Mouse (Mus musculus) stomach, embryonic 16.5 days (tissue): ENCODE measurements around the gene Fam189b. TPM values are rescaled to one million over a fixed set of nuclear protein-coding genes. Genes with fewer than 3 reads are reported as not detected.
A peak's percentile ranks its signal among the peaks of the same experiment; 100 is the strongest.

Source experiments
- ATAC-seq: fragments of 200-750 bp; cut with Nextera tagmentation; 2 replicates; pipeline ENCODE4 v1.8.0; 2017; ENCODE audit warnings: moderate number of reproducible peaks, moderate TSS enrichment; ENCODE audit not compliant: insufficient read depth, low FRiP score
- H3K27ac ChIP-seq: fragments of 300-500 bp; sonication (generic); 2 replicates; pipeline ENCODE4 v1.5.1; 2014; ENCODE audit warnings: low read length
- H3K27me3 ChIP-seq: fragments of 300-500 bp; sonication (generic); 2 replicates; pipeline ENCODE4 v1.6.1; 2014; ENCODE audit warnings: low read length, control low read depth, mixed read lengths; ENCODE audit not compliant: control insufficient read depth, insufficient read depth
- H3K36me3 ChIP-seq: fragments of 300-500 bp; sonication (generic); 2 replicates; pipeline ENCODE4 v1.6.1; 2014; ENCODE audit warnings: low read length; ENCODE audit not compliant: control insufficient read depth, insufficient read depth
- H3K4me1 ChIP-seq: fragments of 300-500 bp; sonication (generic); 2 replicates; pipeline ENCODE4 v1.6.1; 2014; ENCODE audit warnings: low read length, control low read depth, mixed read lengths; ENCODE audit not compliant: control insufficient read depth, insufficient read depth
- H3K4me2 ChIP-seq: fragments of 300-500 bp; sonication (generic); 2 replicates; pipeline ENCODE4 v1.6.1; 2014; ENCODE audit warnings: low read depth, low read length, mixed read lengths
- H3K4me3 ChIP-seq: fragments of 300-500 bp; sonication (generic); replicated peaks from 2 replicates; pipeline ENCODE4 v1.5.1; 2014; ENCODE audit warnings: mild to moderate bottlenecking, low read length
- H3K9ac ChIP-seq: fragments of 300-500 bp; sonication (generic); 2 replicates; pipeline ENCODE4 v1.6.1; 2014; ENCODE audit warnings: low read length
- H3K9me3 ChIP-seq: fragments of 300-500 bp; sonication (generic); replicated peaks from 2 replicates; pipeline ENCODE4 v1.6.1; 2016; ENCODE audit warnings: low read length, control low read depth; ENCODE audit not compliant: control insufficient read depth
- WGBS: fragments of 180-500 bp; shearing (Covaris S2); extraction: QIAGEN DNeasy Blood & Tissue Kit; methylation state at CpG from one replicate; pipeline ENCODE4 v1.1.7; 2014; 5-methylcytosine and 5-hydroxymethylcytosine counted together
- microRNA counts: library from miRNA; unstranded; fragments of <30 nt; microRNA quantifications from one replicate; lab custom pipeline; 2016
- microRNA-seq: library from miRNA; unstranded; fragments of <30 nt; microRNA quantifications from one replicate; pipeline ENCODE4, GENCODE M21; 2016
- polyA plus RNA-seq: library from polyadenylated mRNA; unstranded; fragments of >200 nt; fragmentation: Nextera tagmentation; extraction: Ambion mirVana; gene quantifications from 2 replicates; pipeline ENCODE4 v1.2.1, GENCODE M21; 2015

Gene Fam189b
- polyA plus RNA-seq, 1 experiment from 2014 or later: 22.0 TPM

GRCm38 (mm10) chr3:89237682-89238081, 54.7 kb downstream of the Fam189b start:
- no peaks in the 10 kb centered on the region for H3K36me3 ChIP-seq
- no peak overlapping the region for H3K4me3 ChIP-seq
- H3K27ac ChIP-seq: no peak overlapping the region
- peak overlapping the region; percentile 18; the same call in 1 of the 2 replicates for H3K9ac ChIP-seq
- 88% methylated on average over 21 of the region's 21 CpGs for WGBS
- H3K4me2 ChIP-seq: peak overlapping the region; percentile 22; the same call in 1 of the 2 replicates
- H3K9me3 ChIP-seq: no peaks in the 10 kb centered on the region
- no peaks in the 10 kb centered on the region for H3K27me3 ChIP-seq
- peaks cover 14% of the 10 kb centered on the region for H3K4me1 ChIP-seq
- no peak for ATAC-seq

- Histone ChIP-seq H3K36me3 (no peaks in the 10 kb centered on the region), H3K27ac (no peak overlapping the region), H3K4me3 (no peak overlapping the region), H3K4me1 (peaks cover 10% of the 10 kb centered on the region), H3K27me3 (no peaks in the 10 kb centered on the region), H3K4me2 (peak overlapping the region; percentile 22; the same call in 1 of the 2 replicates), H3K9ac (no peak overlapping the region), H3K9me3 (no peaks in the 10 kb centered on the region)
- 51% methylated on average over 12 of the region's 12 CpGs for WGBS
- peak; percentile 8; the same call in 1 of the 2 replicates for ATAC-seq
Observed at GRCm38 (mm10) chr3:89238494-89238893, 55.6 kb downstream of the Fam189b start.

MicroRNAs within 50 kb of the gene (microRNA counts, 519-probe panel; counts per million panel counts)
- 821 counts per million, percentile 3 among the panel's probes with 10 or more counts for microRNA mmu-miR-92b (lab: Ali Mortazavi, UCI)

Small RNAs within 50 kb of the gene (microRNA-seq; reads per million reads assigned to microRNA genes)
- gene Mir92b: 162 reads per million, percentile 59 among the genes with 10 or more reads in this experiment

Other genes with a start within 250 kb of the Fam189b start
- 16.9 and 19.3 TPM in 2 replicates for gene Ash1l, start 232.5 kb upstream of the Fam189b start, polyA plus RNA-seq
- 123 and 132 TPM in 2 replicates for gene Dap3, start 232.0 kb upstream of the Fam189b start, polyA plus RNA-seq
- 19.2 and 22.8 TPM in 2 replicates for gene Rusc1, start 89.8 kb upstream of the Fam189b start, polyA plus RNA-seq
- not detected in 2 replicates for gene Gm43738, start 82.0 kb upstream of the Fam189b start, polyA plus RNA-seq
- 340 and 368 TPM in 2 replicates for gene Fdps, start 81.2 kb upstream of the Fam189b start, polyA plus RNA-seq
- 14.3 and 22.0 TPM in 2 replicates for gene Pklr, start 47.0 kb upstream of the Fam189b start, polyA plus RNA-seq
- gene Hcn3, start 22.9 kb upstream of the Fam189b start, polyA plus RNA-seq: 1.7 and 1.8 TPM in 2 replicates
- 18.9 and 19.1 TPM in 2 replicates for gene Clk2, start 18.3 kb upstream of the Fam189b start, polyA plus RNA-seq
- gene Scamp3, start 5.7 kb upstream of the Fam189b start, polyA plus RNA-seq: 104 and 113 TPM in 2 replicates
- gene Gba, start 19.8 kb downstream of the Fam189b start, polyA plus RNA-seq: 55.4 and 63.9 TPM in 2 replicates
- 38.8 and 45.2 TPM in 2 replicates for gene Thbs3, start 32.0 kb downstream of the Fam189b start, polyA plus RNA-seq
- gene Mtx1, start 43.9 kb downstream of the Fam189b start, polyA plus RNA-seq: 172 and 177 TPM in 2 replicates
- 112 and 164 TPM in 2 replicates for gene Muc1, start 45.9 kb downstream of the Fam189b start, polyA plus RNA-seq
- 318 and 325 TPM in 2 replicates for gene Krtcap2, start 62.8 kb downstream of the Fam189b start, polyA plus RNA-seq
- 4.4 and 4.8 TPM in 2 replicates for gene Trim46, start 63.2 kb downstream of the Fam189b start, polyA plus RNA-seq
- 119 and 131 TPM in 2 replicates for gene Dpm3, start 76.2 kb downstream of the Fam189b start, polyA plus RNA-seq
- gene Slc50a1, start 87.4 kb downstream of the Fam189b start, polyA plus RNA-seq: 81.7 and 83.1 TPM in 2 replicates
- 41.5 and 44.7 TPM in 2 replicates for gene Efna1, start 98.0 kb downstream of the Fam189b start, polyA plus RNA-seq
- gene Efna3, start 139.8 kb downstream of the Fam189b start, polyA plus RNA-seq: 13.0 and 16.0 TPM in 2 replicates
- 15.0 and 15.5 TPM in 2 replicates for gene Efna4, start 154.9 kb downstream of the Fam189b start, polyA plus RNA-seq
- 61.1 and 69.5 TPM in 2 replicates for gene Adam15, start 166.9 kb downstream of the Fam189b start, polyA plus RNA-seq
- 0.45 and 0.49 TPM in 2 replicates for gene Dcst2, start 178.8 kb downstream of the Fam189b start, polyA plus RNA-seq
- gene Dcst1, start 182.1 kb downstream of the Fam189b start, polyA plus RNA-seq: 0.70 and 0.89 TPM in 2 replicates
- gene Zbtb7b, start 211.6 kb downstream of the Fam189b start, polyA plus RNA-seq: 8.0 and 9.2 TPM in 2 replicates
- gene Lenep, start 219.7 kb downstream of the Fam189b start, polyA plus RNA-seq: not detected in 2 replicates
- 27.5 and 28.6 TPM in 2 replicates for gene Flad1, start 228.7 kb downstream of the Fam189b start, polyA plus RNA-seq
- 322 and 323 TPM in 2 replicates for gene Cks1b, start 235.2 kb downstream of the Fam189b start, polyA plus RNA-seq
- 96.5 and 103 TPM in 2 replicates for gene Shc1, start 235.3 kb downstream of the Fam189b start, polyA plus RNA-seq
- 21.1 and 23.4 TPM in 2 replicates for gene Pygo2, start 247.1 kb downstream of the Fam189b start, polyA plus RNA-seq